Mouse (Mus musculus) hindbrain, postnatal 0 days (tissue): Measurements from ENCODE around the gene Defb45. TPM values are rescaled to one million over a fixed set of nuclear protein-coding genes. Genes with fewer than 3 reads are reported as not detected.
A peak's percentile ranks its signal among the peaks of the same experiment; 100 is the strongest.

Source experiments
- ATAC-seq: fragments of 200-750 bp; cut with Nextera tagmentation; 2 replicates; pipeline ENCODE4 v1.8.0; 2017; ENCODE audit warnings: mild to moderate bottlenecking, moderate TSS enrichment, moderate library complexity
- DNase-seq: peaks from one replicate; pipeline ENCODE4 v3.0.0-alpha.2; 2015; ENCODE audit warnings: low spot score
- H3K27ac ChIP-seq: fragments of 300-500 bp; sonication (generic); 2 replicates; pipeline ENCODE4 v1.5.1; 2014; ENCODE audit warnings: mild to moderate bottlenecking
- H3K27me3 ChIP-seq: fragments of 300-500 bp; sonication (generic); 2 replicates; pipeline ENCODE4 v1.6.1; 2014; ENCODE audit warnings: low read length, mixed read lengths; ENCODE audit not compliant: insufficient read depth
- H3K36me3 ChIP-seq: fragments of 300-500 bp; sonication (generic); 2 replicates; pipeline ENCODE4 v1.6.1; 2014; ENCODE audit warnings: low read length, mixed read lengths; ENCODE audit not compliant: insufficient read depth
- H3K4me1 ChIP-seq: fragments of 300-500 bp; sonication (generic); 2 replicates; pipeline ENCODE4 v1.6.1; 2014; ENCODE audit warnings: antibody characterized with exemption, low read length, mixed read lengths; ENCODE audit not compliant: insufficient read depth
- H3K4me2 ChIP-seq: fragments of 300-500 bp; sonication (generic); 2 replicates; pipeline ENCODE4 v1.6.1; 2014; ENCODE audit warnings: low read depth, mild to moderate bottlenecking, low read length, moderate library complexity, mixed read lengths
- H3K4me3 ChIP-seq: fragments of 300-500 bp; sonication (generic); 2 replicates; pipeline ENCODE4 v1.5.1; 2014; ENCODE audit warnings: low read length
- H3K9ac ChIP-seq: fragments of 300-500 bp; sonication (generic); replicated peaks from 2 replicates; pipeline ENCODE4 v1.6.1; 2014; ENCODE audit warnings: mild to moderate bottlenecking, low read length, moderate library complexity, mixed read lengths
- H3K9me3 ChIP-seq: fragments of 300-500 bp; sonication (generic); 2 replicates; pipeline ENCODE4 v1.6.1; 2016; ENCODE audit warnings: low read length, mixed read lengths
- CTCF ChIP-seq: IDR thresholded peaks from 2 replicates; pipeline ENCODE4 v1.5.1; 2016; ENCODE audit warnings: antibody characterized with exemption, control low read depth, low read depth
- WGBS: fragments of 180-500 bp; shearing (Covaris S2); extraction: QIAGEN DNeasy Blood & Tissue Kit; methylation state at CpG from one replicate; pipeline ENCODE4 v1.1.7; 2014; 5-methylcytosine and 5-hydroxymethylcytosine counted together
- polyA plus RNA-seq: library from polyadenylated mRNA; unstranded; fragments of >200 nt; fragmentation: Nextera tagmentation; extraction: Ambion mirVana; gene quantifications from 2 replicates; pipeline ENCODE4 v1.2.1, GENCODE M21; 2015
- total RNA-seq: library from RNA; depleted of rRNA; stranded (reverse); fragments of >200 nt; gene quantifications from 2 replicates; pipeline ENCODE4 v1.2.3, GENCODE M21; 2014

Defb45 gene
- total and polyA plus RNA-seq, 2 experiments from 2014 or later: not detected

DNA sequence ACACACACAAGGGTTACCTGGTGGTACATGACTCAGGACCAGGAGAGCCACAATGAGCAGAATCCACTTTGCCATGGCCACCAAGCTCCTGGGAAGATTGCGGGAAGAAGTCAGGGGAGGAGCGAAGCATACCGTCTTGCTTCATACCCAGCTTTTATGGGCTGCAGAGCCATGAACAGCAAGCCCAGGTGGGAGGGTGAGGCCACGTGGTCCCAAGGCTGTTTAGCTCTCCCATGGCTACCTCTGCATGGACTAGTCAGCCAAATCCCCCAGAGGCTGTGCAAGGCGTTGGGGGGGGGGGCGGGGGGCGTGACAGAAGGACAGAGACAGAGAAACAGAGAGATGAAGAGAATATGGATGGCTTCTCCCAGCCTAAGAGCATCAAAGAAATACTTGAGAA lies 23.8 kb upstream of the Defb45 start, which contains the start of gene Defb25:
Defb25 (minus strand) TSS at position 101 of the 400 bp plus-strand sequence.
- no peak within 1 kb of the TSS for H3K27ac ChIP-seq
- H3K4me2 ChIP-seq: no peak within 1 kb of the TSS
- TF ChIP-seq CTCF: no peak
- no peak within 1 kb of the TSS for H3K9ac ChIP-seq
- peaks cover 10% of the 10 kb centered on the region; the same call in 1 of the 2 replicates for H3K27me3 ChIP-seq
- DNase-seq (no peak), ATAC-seq (no peak)
- 0 out of 2 replicates have a peak, but pooled peaks cover 4% of the 10 kb centered on the region for H3K4me1 ChIP-seq
- H3K36me3 ChIP-seq: no peaks in the 10 kb centered on the region
- no peaks in the 10 kb centered on the region for H3K9me3 ChIP-seq
- no peak within 1 kb of the TSS for H3K4me3 ChIP-seq
- WGBS: 81% methylated on average over 7 of the region's 7 CpGs

- DNase-seq: no peak
- no peak overlapping the region for H3K4me2 ChIP-seq
- no peaks in the 10 kb centered on the region for H3K9me3 ChIP-seq
- 0 out of 2 replicates have a peak, but pooled peaks cover 4% of the 10 kb centered on the region for H3K27me3 ChIP-seq
- H3K9ac ChIP-seq: no peak overlapping the region
- no peaks in the 10 kb centered on the region for H3K36me3 ChIP-seq
- H3K4me1 ChIP-seq: 0 out of 2 replicates have a peak, but pooled peaks cover 4% of the 10 kb centered on the region
- TF ChIP-seq CTCF: no peak
- ATAC-seq: no peak
- H3K27ac ChIP-seq: no peak overlapping the region
- no peak overlapping the region for H3K4me3 ChIP-seq
- WGBS: 91% methylated on average over 13 of the region's 13 CpGs
Measured at GRCm38 (mm10) chr2:152622151-152622550, 23.0 kb upstream of the Defb45 start.

- no peak for TF ChIP-seq CTCF
- ATAC-seq (no peak), DNase-seq (no peak)
- Histone ChIP-seq H3K27ac (no peak overlapping the region), H3K27me3 (no peaks in the 10 kb centered on the region), H3K36me3 (no peaks in the 10 kb centered on the region), H3K4me2 (no peak overlapping the region), H3K4me1 (no peaks in the 10 kb centered on the region), H3K9me3 (no peaks in the 10 kb centered on the region), H3K9ac (no peak overlapping the region), H3K4me3 (no peak overlapping the region)
- WGBS: 67% methylated on average over 9 of the region's 9 CpGs
Measured at GRCm38 (mm10) chr2:152620367-152621134, 21.4 kb upstream of the Defb45 start.

GRCm38 (mm10) chr2:152617374-152617773 lies 18.2 kb upstream of the Defb45 start:
- Histone ChIP-seq H3K36me3 (no peaks in the 10 kb centered on the region), H3K9me3 (no peaks in the 10 kb centered on the region), H3K4me3 (no peak overlapping the region), H3K27ac (no peak overlapping the region), H3K9ac (no peak overlapping the region), H3K27me3 (no peaks in the 10 kb centered on the region), H3K4me1 (no peaks in the 10 kb centered on the region), H3K4me2 (no peak overlapping the region)
- peak; percentile 52 for TF ChIP-seq CTCF
- no peak for DNase-seq
- WGBS: 67% methylated on average over 5 of the region's 5 CpGs
- ATAC-seq: no peak

GRCm38 (mm10) chr2:152616470-152616869 lies 17.3 kb upstream of the Defb45 start:
- DNase-seq (no peak), ATAC-seq (no peak)
- H3K4me1 ChIP-seq: no peaks in the 10 kb centered on the region
- no peak overlapping the region for H3K4me3 ChIP-seq
- no peak for TF ChIP-seq CTCF
- no peaks in the 10 kb centered on the region for H3K9me3 ChIP-seq
- H3K4me2 ChIP-seq: no peak overlapping the region
- H3K36me3 ChIP-seq: no peaks in the 10 kb centered on the region
- no peaks in the 10 kb centered on the region for H3K27me3 ChIP-seq
- WGBS: 86% methylated on average over 6 of the region's 6 CpGs
- no peak overlapping the region for H3K27ac ChIP-seq
- H3K9ac ChIP-seq: no peak overlapping the region

- Histone ChIP-seq H3K27me3 (no peaks in the 10 kb centered on the region), H3K4me2 (no peak overlapping the region), H3K9me3 (no peaks in the 10 kb centered on the region), H3K27ac (no peak overlapping the region), H3K4me1 (no peaks in the 10 kb centered on the region), H3K9ac (no peak overlapping the region), H3K36me3 (no peaks in the 10 kb centered on the region), H3K4me3 (no peak overlapping the region)
- peak; percentile 92 for TF ChIP-seq CTCF
- DNase-seq (peak; percentile 90), ATAC-seq (peak; percentile 64)
- 13% methylated on average over 7 of the region's 7 CpGs for WGBS
Measured at GRCm38 (mm10) chr2:152615563-152615962, 16.4 kb upstream of the Defb45 start.

GRCm38 (mm10) chr2:152612193-152612592 lies 13.0 kb upstream of the Defb45 start:
- H3K9me3 ChIP-seq: no peaks in the 10 kb centered on the region
- no peaks in the 10 kb centered on the region for H3K4me1 ChIP-seq
- no peak for DNase-seq
- H3K36me3 ChIP-seq: no peaks in the 10 kb centered on the region
- H3K4me2 ChIP-seq: no peak overlapping the region
- TF ChIP-seq CTCF: no peak
- ATAC-seq: no peak
- H3K27me3 ChIP-seq: no peaks in the 10 kb centered on the region
- H3K4me3 ChIP-seq: no peak overlapping the region
- H3K27ac ChIP-seq: no peak overlapping the region
- H3K9ac ChIP-seq: no peak overlapping the region
- WGBS: 48% methylated on average over 7 of the region's 8 CpGs
